Mouse (Mus musculus) urinary bladder, postnatal 10 days (tissue): Measurements from ENCODE around the gene Snx1.

Source experiments
- DNase-seq: peaks from one replicate; pipeline ENCODE4 v3.0.0; 2022; ENCODE audit warnings: low spot score

Gene Snx1

DNA sequence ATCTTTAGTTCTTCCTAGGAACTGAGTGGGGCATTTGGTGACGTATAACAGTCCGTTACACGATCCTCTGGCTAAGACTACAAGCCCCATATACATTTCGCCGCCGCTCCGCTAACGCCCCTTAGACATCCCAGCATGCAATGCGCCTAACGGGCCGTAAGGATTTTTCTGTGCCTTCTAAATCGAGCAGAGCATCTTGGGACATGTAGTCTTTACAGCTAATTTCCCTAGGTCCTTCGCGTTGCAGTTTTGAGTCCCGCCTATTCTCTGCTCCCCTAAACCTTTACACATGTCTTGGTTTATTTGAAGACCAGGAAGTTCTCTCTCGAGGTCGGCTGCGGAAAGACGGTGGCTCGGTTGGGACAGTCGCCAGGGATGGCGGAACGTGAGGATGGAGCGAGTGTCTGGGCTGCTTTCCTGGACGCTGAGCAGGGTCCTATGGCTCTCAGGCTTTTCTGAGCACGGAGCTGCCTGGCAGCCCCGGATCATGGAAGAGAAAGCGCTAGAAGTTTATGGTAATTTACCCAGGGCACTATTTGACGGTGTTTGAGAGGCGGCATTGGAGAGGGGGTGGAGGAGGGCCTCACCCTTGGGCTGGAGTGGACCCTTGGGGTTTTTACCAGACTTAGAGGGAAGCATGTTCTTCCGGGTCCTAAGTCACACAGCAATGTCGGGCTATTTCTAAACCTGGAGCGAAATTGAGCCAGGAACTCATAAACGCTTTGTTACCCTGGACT lies at the start of gene Snx1, which contains the start of gene Ciao2a:
TSS of gene Snx1 (minus strand) at position 132 of the 737 bp plus-strand sequence.
TSS of gene Ciao2a (plus strand) at position 156 of the 737 bp plus-strand sequence.
- peak; percentile 66 for DNase-seq

DNA sequence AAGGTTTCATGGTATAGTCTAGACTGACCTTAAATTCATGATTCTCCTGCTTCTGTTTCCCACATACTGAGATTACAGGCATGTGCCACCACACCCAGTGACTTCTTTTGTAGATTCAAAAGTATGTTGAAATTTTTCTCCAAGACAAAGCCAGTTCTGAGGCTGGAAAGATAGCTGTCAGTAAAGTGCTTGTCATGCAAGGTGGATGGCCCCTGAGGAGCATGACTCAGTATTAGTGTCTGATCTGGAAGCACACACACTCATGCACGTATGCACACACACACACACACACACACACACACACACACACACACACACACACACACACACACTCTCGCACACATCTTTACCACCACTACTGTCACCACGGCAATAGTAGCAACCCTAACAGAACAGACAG lies 48.6 kb upstream of the Snx1 start:
- no peak for DNase-seq

DNA sequence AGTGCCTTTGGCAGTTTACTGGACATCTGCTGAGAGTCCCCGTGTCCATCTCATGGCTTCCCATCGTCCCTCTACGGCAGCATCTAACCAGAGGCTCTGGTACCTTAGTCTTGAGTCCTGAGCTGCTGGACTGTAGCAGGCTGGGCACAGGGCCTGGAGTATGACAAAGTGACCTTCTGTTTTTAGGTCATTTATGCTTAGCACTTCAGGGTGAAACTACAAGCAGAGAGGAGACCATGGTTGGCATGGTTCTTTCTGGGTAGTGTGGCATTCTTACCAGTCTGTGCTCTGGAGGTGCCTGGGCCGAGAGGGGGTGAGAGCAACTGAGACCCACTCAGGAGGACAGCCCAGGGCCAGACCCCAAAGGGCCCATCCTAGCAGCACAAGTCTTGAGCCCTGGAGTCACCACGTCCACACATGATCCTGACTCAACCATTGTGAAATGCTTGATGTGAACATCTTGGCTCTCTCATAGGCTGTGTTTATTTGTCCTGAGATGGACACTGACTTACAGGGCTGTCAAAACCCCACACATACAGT lies 47.0 kb upstream of the Snx1 start:
- DNase-seq, result no peak

DNA sequence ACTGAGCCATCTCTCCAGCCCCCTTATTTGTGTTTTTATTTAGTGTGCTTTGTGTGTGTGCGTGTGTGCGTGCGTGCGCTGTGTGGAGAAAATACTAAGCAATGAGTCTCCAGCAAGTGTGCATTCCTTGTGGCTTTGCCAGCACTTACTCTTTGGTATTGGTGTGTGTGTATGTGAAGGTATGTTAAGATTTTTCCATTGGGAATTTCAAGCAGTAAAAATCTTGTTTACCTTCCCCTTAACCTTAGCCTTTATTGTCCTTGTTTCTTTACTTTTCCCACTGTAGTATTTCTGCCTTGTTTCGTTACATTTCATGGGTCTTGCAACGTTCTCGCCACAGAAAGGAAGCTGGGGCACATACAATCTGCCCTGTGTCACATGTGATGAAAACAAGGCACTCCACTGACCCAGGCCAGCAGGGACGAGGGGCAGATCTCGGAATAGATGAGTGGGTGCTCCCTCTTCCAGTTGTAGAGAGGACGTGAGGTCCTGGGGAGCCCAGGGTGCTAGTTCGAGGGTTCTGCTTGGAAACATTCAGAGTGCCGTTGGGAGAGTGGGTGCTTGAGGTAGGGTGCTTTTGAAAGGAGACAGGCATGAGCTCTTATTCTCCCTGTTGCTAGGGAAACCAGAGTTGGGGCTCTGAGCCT lies 45.0 kb upstream of the Snx1 start:
- no peak for DNase-seq

DNA sequence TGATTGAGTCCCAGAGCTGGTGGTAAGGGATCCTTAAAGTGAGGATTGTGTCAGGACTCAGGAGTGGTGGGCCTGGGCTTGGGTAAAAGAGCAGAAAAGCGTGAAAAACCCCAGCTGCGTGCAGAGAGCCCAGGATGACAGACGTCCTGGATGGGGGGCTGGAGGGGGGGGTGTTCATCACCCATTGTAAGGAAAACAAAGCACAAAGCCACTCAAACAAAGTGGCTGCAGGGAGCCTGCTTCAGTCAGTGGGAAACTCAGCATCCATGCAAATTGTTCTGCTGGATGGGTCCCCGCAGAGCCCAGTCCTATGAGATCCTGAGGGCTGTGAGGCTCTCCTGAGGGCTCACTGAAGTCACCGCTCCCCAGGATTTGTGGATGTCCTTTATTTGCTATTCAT lies 44.1 kb upstream of the Snx1 start:
- no peak for DNase-seq

DNA sequence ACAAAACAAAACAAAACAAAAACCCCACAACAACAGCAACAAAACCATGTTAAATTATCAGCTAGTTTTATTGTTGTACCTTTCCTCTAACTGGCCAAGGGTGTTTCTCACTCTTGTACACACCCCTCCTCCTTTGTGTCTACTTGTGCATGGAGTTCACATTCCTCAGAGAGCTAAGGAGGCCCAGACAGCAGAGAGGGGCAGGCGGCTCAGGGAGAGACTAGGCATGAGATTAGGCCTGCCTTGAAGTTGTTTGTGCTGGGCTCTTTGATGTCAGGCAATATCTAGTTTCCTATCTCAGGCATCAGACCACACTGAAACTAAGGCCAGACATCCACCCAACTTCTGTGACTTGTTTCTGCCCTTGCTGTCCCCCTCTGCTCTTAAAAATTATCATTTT lies 41.8 kb upstream of the Snx1 start:
- DNase-seq, result no peak

DNA sequence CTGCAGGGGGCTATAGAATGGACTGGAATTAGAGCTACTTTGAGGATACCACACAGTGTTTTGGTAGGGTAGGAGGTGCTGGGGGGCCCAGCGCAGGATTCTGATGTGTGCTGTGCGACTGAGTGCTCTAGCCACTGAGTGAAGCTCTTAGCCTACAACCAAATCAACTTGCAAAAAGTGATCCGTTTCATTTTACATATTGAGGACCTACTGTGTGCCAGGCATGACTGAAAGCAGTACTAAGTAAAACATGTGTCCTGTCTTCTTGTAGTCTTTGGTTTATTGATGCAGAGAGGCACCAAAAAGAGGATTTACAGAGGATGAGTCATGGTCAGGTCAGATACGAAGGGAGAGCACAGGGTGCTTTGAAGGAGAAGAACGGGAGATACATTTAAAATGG lies 40.8 kb upstream of the Snx1 start:
- no peak for DNase-seq

DNA sequence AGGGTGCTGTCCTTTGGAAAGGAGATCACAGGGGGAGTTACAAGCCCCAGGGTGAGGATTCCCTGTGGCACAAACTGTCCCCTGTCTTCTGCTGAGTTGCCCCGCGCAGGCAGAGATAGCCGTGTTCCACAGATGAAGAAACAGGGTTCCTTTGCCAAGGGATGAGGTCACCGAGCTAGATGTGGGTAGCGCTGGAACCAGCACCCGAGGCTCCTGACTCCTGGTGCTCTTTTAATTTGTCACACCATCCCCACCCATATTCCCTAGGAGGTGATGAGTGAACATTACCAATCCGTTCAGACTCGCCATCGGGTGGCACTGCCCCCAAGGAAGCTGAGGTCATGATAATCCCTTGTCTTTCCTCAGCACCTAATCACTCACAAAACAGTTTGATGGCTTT lies 36.6 kb upstream of the Snx1 start:
- DNase-seq, result no peak

DNA sequence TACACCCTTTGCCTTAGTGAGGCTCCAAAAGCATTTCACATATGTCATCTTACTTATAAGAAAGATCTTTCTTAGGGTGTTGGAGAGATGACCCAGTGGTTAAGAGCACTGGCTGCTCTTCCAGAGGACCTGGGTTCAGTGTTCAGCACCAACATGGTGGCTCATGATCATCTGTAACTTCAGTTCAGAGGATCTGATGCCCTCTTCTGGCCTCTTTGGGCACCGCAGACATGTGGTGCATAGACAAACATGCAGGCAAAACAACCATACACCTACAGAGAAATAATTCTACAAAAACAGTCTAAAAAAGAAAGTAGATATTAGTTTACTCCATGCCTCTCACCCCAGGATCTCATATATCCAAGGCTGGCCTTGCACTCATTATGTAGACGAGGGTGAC lies 33.8 kb upstream of the Snx1 start:
- no peak for DNase-seq

DNA sequence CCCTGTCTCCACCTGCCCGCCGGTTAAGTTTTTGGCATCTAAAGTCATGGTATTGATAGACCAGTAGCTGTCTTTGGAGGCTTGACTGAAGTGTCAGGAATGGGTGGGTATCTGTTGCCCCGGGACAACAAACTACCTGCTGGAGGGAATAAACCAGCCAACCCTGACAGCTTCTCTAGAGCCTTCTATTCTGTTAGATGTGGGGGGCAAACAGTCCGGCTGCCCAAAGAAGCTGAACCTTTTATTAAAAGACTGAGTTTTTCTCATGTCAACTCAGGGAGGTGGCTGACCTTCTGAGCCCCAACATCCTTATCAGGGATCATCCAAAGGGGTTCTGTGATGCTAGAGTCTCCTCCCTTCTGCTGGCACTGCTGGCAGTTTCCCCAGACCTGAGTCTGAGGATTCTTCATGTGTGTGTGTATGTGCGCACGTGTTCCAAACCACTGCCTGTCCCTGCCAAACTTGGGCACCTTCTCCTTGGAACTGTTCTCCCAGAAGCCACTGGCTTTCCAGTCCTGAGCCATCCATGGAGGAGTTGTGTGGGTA lies 32.6 kb upstream of the Snx1 start:
- no peak for DNase-seq

DNA sequence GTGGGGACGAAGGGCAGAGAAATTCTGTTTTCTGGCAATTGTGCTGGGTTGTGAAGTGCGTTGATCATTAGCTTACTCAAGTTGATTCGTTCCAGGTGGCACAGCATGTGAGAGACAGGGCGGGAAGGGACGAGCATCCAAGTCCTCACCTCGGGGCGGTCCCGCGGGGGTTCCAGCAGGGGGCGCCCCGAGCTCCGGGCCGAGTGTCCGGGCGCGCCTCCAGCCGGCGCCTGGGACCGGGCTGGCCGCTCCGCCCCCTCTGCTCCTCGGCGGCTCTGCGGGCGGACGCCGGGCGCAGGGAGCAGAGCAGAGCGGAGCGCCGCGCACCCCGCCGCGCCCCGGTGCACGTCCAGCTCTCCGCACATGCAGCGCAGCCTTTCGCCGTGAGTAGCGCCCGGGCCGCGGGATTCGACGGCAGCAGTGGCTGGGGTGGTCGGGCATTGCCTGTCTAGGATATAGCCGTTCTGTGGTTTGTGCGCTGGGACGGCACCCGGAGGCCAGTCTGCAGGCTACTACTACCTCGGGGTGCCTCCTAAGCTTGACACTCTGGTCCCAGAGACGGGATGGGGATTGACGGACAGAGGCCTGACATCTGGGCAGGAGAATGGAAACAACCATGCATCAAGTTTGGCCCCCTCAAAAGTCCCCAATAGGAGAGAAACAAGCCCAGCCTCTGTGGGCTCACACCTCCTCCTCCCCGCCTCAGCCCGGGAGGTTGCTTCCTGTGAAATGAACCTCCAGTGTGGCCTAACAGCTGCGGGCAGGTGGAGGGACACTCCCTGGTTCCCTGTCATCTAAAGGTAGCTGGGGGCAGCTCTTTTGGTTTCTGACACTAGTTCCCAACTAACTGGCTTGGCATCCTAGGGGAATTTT lies 31.8 kb upstream of the Snx1 start, which contains the start of gene Dapk2:
TSS of gene Dapk2 (plus strand) at position 266 of the 873 bp plus-strand sequence.
- DNase-seq, result peak; percentile 45

DNA sequence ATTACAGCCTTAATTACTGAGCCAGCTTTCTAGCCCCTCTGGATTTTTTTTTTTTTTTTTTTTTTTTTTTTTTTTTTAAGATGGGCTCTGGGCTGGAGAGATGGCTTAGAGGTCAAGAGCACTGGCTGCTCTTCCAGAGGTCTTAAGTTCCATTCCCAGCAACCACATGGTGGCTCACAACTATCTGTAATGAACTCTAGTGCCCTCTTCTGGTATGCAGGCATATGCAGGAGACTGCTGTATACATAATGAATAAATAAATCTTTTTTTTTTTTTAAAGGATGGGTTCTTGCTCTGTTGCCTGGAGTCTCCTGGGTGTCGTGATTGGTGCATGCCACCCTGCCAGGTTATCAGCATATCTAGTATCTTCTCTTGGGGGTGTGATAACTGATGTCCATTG lies 29.1 kb upstream of the Snx1 start:
- no peak for DNase-seq

DNA sequence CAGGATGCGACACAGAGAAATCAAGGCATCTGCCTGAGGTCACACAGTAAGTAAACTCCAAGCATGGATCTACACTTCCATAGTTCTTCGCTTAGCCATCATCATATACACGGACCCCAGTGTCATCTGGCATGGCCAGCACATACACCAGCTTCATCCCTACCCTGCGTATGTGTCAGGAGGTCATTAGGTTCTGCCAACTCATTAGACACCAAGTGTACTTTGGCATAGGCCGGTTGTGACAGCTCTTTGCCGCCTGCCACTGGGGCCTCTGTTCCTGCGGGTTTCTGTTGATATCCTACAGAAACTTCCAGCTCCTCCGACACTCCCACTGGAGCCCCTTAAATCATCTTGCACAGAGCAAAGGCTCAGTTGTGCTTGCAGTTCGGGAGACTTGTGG lies 27.6 kb upstream of the Snx1 start:
- no peak for DNase-seq

DNA sequence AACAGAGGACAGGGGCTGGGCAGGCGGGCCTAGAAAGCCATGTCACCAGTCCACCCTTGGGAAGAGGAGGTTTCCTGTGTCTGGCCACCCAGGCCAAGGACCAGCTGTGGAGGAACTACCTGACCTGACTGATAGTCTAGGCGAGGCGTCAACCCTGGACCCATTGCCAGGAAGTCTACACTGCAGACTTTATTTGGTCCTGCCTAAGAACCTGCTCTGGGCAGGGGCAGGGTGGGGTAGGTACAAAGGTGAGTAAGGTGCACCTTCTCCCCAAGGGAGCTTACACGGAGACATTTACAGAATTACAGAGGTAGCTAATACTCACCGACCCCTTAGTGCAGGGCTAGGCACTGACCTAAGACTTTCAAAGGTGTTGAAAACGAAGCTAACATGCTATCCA lies 27.2 kb upstream of the Snx1 start:
- no peak for DNase-seq

DNA sequence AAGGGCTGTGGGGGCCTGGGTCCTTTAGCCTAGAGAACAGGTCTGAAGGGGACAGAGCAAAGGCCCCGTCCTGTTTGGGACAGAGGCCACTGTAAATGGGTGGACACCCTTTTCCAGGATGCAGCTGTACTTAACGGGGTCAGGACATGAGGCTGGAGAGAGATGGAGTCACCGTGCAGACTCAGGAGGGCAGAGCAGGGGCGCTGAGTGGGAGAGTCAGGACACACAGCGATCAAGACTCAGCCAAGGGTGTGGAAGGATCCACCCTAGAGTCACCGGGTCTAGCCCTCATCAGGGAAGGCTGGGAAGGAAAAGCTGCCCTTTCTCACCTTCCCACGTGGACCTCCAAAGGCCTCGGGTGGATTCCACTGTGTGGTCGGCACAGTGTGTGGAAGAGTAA lies 25.6 kb upstream of the Snx1 start:
- no peak for DNase-seq

DNA sequence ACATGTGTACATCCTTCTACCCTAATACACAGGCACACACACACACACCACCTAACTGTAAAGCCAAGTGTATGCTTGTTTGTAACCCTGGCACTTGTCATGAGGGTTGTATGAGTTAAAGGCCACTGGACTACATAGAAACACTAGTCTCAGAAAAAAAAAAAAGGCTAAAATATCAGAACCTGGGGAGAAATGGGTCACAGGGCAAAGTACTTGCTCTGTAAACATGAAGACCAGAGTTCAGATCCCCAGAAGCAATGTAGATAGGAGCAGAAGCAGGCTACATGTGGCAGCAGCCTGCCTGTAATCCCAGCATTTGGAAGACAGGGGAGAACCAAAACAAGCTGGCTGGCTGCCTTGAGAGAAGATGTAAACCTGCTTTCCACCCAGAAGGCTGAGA lies 19.8 kb upstream of the Snx1 start:
- DNase-seq, result no peak

DNA sequence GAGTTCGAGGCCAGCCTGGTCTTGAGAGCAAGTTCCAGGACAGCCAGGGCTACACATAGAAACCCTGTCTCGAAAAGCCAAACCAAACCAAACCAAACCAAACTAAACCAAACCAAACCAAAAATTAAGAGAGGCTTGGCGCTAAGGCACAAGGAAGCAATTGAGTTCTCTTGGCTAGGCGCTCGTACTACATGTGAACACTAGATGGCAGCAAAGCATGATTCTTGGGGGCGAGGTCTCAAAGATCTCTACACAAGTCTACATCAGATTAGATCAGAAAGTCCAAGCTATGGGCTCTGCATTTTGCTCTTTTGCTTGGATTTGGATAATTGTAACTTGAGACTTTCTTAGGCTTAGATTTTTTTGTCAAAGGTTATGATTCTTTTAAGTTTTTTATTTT lies 17.9 kb upstream of the Snx1 start:
- DNase-seq, result no peak

DNA sequence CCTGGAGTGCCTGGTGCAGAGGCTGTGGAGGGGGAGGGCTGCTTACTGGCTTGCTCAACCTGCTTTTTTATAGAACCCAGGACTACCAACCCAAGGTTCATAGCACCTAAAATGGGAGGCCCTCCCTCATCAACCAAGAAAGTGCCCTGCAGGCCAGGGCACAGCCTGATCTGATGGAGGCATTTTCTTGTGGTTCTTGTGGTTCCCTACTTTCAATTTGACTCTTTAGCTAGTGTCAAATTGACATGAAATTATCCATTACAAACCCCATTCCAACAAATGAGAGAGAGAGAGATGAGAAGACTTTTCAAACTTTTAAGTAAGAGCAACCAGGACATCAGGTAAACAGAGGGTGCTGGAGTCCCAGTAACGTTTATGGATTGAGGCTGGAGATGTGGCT lies 15.9 kb upstream of the Snx1 start:
- no peak for DNase-seq

DNA sequence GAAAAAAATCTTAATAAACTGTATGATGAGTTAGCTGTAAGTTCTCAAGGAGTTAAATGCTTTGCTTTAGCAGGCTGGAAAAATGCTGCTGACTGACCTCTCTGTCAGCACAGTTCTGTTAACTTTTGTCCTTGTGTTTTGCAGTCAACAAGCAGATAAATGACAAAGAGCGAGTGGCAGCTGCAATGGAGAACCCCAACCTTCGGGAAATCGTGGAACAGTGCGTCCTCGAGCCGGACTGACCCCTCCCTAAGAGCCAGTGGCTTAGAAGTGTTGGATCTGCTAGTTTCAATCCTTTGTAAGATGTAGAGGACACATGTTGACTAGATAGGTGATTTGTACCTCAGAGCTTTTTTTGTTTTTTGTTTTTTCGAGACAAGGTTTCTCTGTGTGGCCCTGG lies 11.8 kb upstream of the Snx1 start:
- DNase-seq, result no peak

DNA sequence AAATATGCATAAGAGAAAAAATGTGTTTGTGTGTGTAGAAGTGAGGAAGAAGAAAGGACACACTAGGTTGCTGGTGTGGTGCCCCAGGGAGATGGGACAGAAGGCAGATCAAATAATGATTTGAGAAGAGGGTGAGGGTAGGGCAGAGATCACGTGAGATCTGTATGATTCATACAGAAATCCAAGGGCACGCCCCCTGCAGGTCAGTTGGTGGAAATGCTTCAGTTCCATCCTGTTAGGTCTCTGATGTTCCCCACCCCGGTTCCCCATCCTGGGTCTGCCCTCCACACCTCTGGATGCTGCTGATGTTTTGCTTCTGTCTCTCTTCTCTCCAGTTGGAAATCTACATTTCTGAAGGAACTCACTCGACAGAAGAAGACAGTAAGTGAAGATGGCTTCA lies 9.6 kb upstream of the Snx1 start:
- no peak for DNase-seq

DNA sequence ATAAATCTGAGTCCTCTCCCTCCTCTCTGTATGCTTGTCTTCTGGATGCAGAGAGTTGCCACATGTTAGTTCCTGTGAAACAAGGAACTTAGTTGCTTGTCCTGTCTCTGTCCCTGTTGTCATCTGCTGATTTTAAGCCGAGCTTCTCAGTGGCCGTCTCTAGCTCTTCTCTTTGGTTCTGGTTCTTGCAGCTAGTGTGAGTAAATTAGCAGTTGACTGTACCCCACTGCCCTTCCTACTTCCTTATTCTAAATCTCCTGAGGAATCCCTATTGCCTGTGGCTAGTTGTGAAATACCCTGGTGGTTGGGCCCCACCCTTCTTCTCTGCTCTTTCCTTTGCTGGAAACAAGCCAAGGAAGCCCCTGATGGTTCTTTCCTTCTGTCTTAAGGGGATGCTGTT lies 5.1 kb upstream of the Snx1 start:
- no peak for DNase-seq

DNA sequence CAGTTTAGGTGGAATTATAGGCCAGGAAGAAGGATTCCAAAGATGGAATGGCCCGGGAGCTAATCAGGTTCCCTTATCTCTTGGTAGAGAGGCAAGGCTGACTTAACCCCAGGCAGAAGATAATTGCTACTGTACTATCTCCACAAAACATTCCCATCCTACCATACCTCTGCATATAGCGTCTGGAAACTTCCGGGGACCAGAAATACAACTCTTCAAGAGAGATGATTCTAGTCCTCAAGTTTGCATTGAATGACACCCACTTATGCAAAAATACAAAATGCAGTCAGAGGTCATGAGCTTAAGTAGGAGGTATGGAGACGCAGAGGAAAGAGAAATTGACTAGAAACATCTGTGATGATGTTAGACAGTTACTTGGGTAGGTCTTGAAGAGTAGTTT lies 1.5 kb upstream of the Snx1 start:
- DNase-seq, result no peak
